Mouse (Mus musculus) embryonic stem cell, embryonic (primary cell): ENCODE measurements around the gene Pde8b.

Experiments used
- CTCF ChIA-PET, 4 experiments: fragments of 300-600 bp in 2 of 4; fragments of 350-600 bp in 2 of 4; sonication (Branson Sonifier 250); formaldehyde crosslinking; loops; one replicate each; lab custom pipeline; 2022; ENCODE audit warnings: inconsistent platforms in 2 of 4; lab: Charles Lee
- POLR2A ChIA-PET, 4 experiments: fragments of 300-600 bp in 2 of 4; fragments of 350-600 bp in 2 of 4; sonication (Branson Sonifier 250); formaldehyde crosslinking; loops; one replicate each; lab custom pipeline; 2022; ENCODE audit warnings: antibody characterized with exemption in 4 of 4, inconsistent platforms in 1 of 4; lab: Charles Lee

The Pde8b gene

GRCm38 (mm10) chr13:95017916-95018315 lies 232.2 kb downstream of the Pde8b start:
- POLR2A ChIA-PET: interaction anchor here in 2 of 4 experiments (0.7 to 1.5 kb wide), 2 partner anchors 23 to 42 kb away, joined by 3 read pairs; partner anchors contain the start of gene Wdr41 (in 1 of the 2)

GRCm38 (mm10) chr13:95017278-95017677 lies 232.9 kb downstream of the Pde8b start:
- CTCF ChIA-PET: interaction anchor here in 3 of 4 experiments (0.5 to 2.1 kb wide), 12 partner anchors 15 to 454 kb away, joined by 3 to 13 read pairs (median 4); partner anchors contain the start of gene Wdr41 (in 1 of the 3)
- POLR2A ChIA-PET: interaction anchor here in 1 of 4 experiments (0.7 kb wide), 1 partner anchor 41 kb away, joined by 3 read pairs; the partner anchor contains the start of gene Wdr41

More at GRCm38 (mm10) chr13:95017916-95018315, 232.2 kb downstream of the Pde8b start:
- CTCF ChIA-PET: interaction anchor here (0.5 to 2.1 kb wide), 24 partner anchors 14 to 1085 kb away, joined by 3 to 13 read pairs (median 4); partner anchors contain the start of gene Wdr41 (in 2 of the 4)

- ChIA-PET CTCF (interaction anchor here in 1 of 4 experiments (0.6 kb wide), 1 partner anchor 36 kb away, joined by 3 read pairs; no protein-coding TSS in a partner anchor), POLR2A (no interaction called here)
These were observed 238.4 kb downstream of the Pde8b start for GRCm38 (mm10) chr13:95011546-95012257.

DNA sequence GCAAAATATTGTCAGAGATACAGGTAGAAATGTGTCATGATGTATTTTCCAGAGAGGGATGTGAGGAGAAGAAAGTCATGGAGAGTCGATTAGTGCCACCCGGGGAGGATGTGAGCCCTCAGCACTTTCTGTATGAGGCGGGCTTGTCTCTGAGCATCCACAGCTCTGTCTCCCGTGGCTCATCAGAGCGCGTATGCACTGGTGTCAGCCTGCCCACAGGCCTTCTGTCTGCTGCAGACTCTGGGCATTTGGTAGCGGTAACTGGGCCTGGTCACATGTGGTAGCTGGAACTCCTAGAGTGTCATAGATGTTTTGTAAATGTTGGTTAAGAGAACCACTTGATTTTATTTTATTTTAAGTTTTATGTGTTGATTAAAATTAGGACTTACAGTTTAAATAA lies 240.9 kb downstream of the Pde8b start:
- ChIA-PET POLR2A (no interaction called here), CTCF (interaction anchor here in 3 of 4 experiments (0.6 to 0.9 kb wide), 3 partner anchors 68 to 539 kb away, joined by 3 to 15 read pairs (median 15); no protein-coding TSS in a partner anchor)

GRCm38 (mm10) chr13:95007281-95007680 lies 242.9 kb downstream of the Pde8b start:
- CTCF ChIA-PET: interaction anchor here in 2 of 4 experiments (0.5 to 0.6 kb wide), 2 partner anchors 12 to 1169 kb away, joined by 3 to 5 read pairs; no protein-coding TSS in a partner anchor

GRCm38 (mm10) chr13:94990516-94990915 lies 259.6 kb downstream of the Pde8b start:
- CTCF ChIA-PET: no interaction called here
- POLR2A ChIA-PET: interaction anchor here in 1 of 4 experiments (0.6 to 1.1 kb wide), 3 partner anchors 20 to 325 kb away, joined by 3 to 4 read pairs (median 3); no protein-coding TSS in a partner anchor

More at GRCm38 (mm10) chr13:95007281-95007680, 242.9 kb downstream of the Pde8b start:
- POLR2A ChIA-PET: no interaction called here

GRCm38 (mm10) chr13:94979081-94979480 lies 271.1 kb downstream of the Pde8b start:
- POLR2A ChIA-PET: interaction anchor here in 1 of 4 experiments (0.8 kb wide), 1 partner anchor 523 kb away, joined by 4 read pairs; no protein-coding TSS in a partner anchor

DNA sequence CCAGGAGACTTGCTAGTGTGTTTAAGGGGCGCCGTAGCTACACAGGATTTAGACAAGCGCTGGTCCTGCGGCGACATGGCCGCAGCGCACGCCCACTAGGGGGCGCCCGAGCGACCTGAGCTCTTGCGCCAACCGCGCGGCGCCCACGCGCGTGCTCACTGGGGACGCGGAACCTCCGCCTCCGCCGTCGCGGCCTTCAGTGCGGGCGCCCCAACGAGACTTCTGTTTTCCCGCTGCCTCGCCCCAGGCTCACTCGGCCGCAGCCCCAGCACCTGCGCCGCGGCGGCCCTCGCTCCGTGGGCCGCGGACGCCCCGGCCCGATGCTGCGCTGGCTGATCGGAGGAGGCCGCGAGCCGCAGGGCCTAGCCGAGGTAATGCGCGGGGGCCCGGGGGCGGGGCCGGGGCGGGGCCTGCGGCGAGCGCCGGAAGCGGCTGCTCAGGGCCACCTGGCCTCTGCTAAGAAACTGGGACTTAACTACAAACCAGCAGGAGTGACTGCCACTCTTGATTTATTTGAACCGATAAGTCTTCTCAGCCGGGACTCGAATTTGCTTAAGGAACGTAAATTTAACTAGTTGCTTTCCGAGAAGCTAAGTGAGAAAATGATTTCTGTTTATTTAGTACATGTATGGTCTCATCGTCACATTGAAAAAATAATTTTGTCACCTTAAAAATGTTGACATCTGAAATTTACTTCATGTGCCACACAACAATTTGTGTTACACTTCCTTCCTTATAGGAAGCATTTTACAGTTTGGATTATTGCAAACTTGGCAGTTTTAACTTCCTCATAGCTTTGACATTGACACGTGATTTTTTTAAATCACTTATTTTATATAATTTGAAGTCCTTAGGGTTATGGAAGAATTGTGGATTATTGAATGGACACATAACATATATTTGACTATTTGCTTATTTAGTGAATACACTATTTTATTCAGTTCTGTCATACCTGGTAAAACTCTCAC lies 273.6 kb downstream of the Pde8b start, which contains the start of gene Wdr41:
Gene Wdr41, plus strand, starts transcription at position 126 of the 968 bp plus-strand sequence.
- ChIA-PET CTCF (interaction anchor here (0.5 to 1.7 kb wide), 24 partner anchors 10 to 1857 kb away, joined by 3 to 6 read pairs (median 3); no protein-coding TSS in a partner anchor), POLR2A (interaction anchor here in 3 of 4 experiments (0.6 to 2.7 kb wide), 18 partner anchors 8 to 533 kb away, joined by 3 to 12 read pairs (median 4); partner anchors contain the start of gene Aggf1 (in 1 of the 3))

More at GRCm38 (mm10) chr13:94979081-94979480, 271.1 kb downstream of the Pde8b start:
- CTCF ChIA-PET: interaction anchor here in 1 of 4 experiments (0.7 kb wide), 1 partner anchor 39 kb away, joined by 3 read pairs; no protein-coding TSS in a partner anchor

DNA sequence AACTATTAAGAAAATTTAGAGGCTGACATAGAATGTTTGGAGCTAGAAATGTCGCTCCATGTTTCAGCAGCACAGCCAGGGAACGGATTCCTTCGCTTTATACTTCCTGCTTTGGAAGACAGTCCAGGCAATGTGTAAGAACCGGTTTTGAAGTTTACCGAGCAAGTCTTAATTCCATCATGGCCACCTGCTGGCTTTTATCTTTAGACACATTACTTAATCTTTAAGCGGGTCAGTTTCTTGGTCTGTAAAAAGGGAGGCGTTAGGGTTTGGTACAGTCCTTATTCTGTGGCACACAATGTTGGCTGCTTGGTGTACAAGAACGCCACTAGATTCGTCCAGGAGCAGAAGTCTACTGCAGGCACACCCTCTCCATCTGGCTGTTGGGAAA lies 274.3 kb downstream of the Pde8b start:
- POLR2A ChIA-PET: interaction anchor here in 3 of 4 experiments (0.6 to 2.7 kb wide), 16 partner anchors 9 to 532 kb away, joined by 3 to 12 read pairs (median 4); partner anchors contain the start of gene Aggf1 (in 1 of the 3)
- CTCF ChIA-PET: interaction anchor here (0.5 to 1.7 kb wide), 19 partner anchors 9 to 632 kb away, joined by 3 to 5 read pairs (median 3); no protein-coding TSS in a partner anchor
